Mouse (Mus musculus) thymus, postnatal 36 days (tissue): ENCODE measurements around the gene Ccdc191.

Experiments
- DNase-seq, 2 experiments: peaks; one replicate each; pipeline ENCODE4 v3.0.0; 2022; ENCODE audit warnings: mixed read lengths in 2 of 2

Gene Ccdc191

GRCm38 (mm10) chr16:43994623-43995022 is 105.0 kb downstream of the Ccdc191 start:
- DNase-seq, result no peak

GRCm38 (mm10) chr16:43999111-43999510 is 109.5 kb downstream of the Ccdc191 start:
- no peak for DNase-seq

GRCm38 (mm10) chr16:43999541-43999940 is 109.9 kb downstream of the Ccdc191 start:
- DNase-seq, result no peak

GRCm38 (mm10) chr16:44002086-44002485 is 112.5 kb downstream of the Ccdc191 start:
- no peak for DNase-seq

GRCm38 (mm10) chr16:44011010-44011409 is 121.4 kb downstream of the Ccdc191 start:
- DNase-seq, result no peak
